ENCODE assay signal across 26 mouse cellular contexts in genomic region chr2:118301041-118301545, GRCm38 (mm10). TPM values are rescaled to one million over a fixed set of nuclear protein-coding genes. Genes with fewer than 3 reads are reported as not detected.
"Had no signal": no experiment of that assay in that cellular context is flagged by ENCODE, and none has a peak within 500 bp of the region (broad histone marks: within the 10 kb centered on the region; RNA-seq: fewer than 3 reads in every experiment).

No protein-coding gene starts in this region.

- H3K9ac ChIP-seq: forebrain, postnatal 0 days; heart, embryonic 12.5 days; hindbrain, embryonic 13.5 days; hindbrain, embryonic 15.5 days; limb, embryonic 12.5 days; liver, embryonic 13.5 days had no signal

- H3K9me3 ChIP-seq: heart, embryonic 10.5 days; heart, embryonic 12.5 days; hindbrain, embryonic 13.5 days; hindbrain, embryonic 15.5 days; limb, embryonic 10.5 days; limb, embryonic 12.5 days; liver, embryonic 13.5 days had no signal

- H3K4me3 ChIP-seq: heart, embryonic 10.5 days; heart, embryonic 12.5 days; hindbrain, embryonic 13.5 days; hindbrain, embryonic 15.5 days; layer of hippocampus, adult 2 months; left cerebral cortex, adult 2 months; limb, embryonic 10.5 days; limb, embryonic 12.5 days; liver, embryonic 13.5 days had no signal

- H3K4me2 ChIP-seq: heart, embryonic 12.5 days; hindbrain, embryonic 13.5 days; hindbrain, embryonic 15.5 days; limb, embryonic 12.5 days; liver, embryonic 11.5 days; liver, embryonic 13.5 days had no signal

- H3K36me3 ChIP-seq: heart, embryonic 10.5 days; heart, embryonic 12.5 days; hindbrain, embryonic 13.5 days; hindbrain, embryonic 15.5 days; limb, embryonic 10.5 days; limb, embryonic 12.5 days; liver, embryonic 13.5 days had no signal

- H3K27me3 ChIP-seq: hindbrain, embryonic 13.5 days; hindbrain, embryonic 15.5 days; limb, embryonic 12.5 days; liver, embryonic 13.5 days had no signal

- H3K27ac ChIP-seq: heart, embryonic 10.5 days; hindbrain, embryonic 13.5 days; hindbrain, embryonic 15.5 days; layer of hippocampus, adult 2 months; left cerebral cortex, adult 2 months; limb, embryonic 10.5 days; limb, embryonic 12.5 days; liver, embryonic 13.5 days had no signal

- DNase-seq: forebrain, postnatal 0 days; gastrocnemius, postnatal 14 days; gastrocnemius, postnatal 36 days; heart, adult 18-20 months; heart, postnatal 10 days; kidney, adult 18-20 months; kidney, adult 9 months; kidney, postnatal 10 days; kidney, postnatal 25 days; kidney, postnatal 4 days; liver; liver, embryonic 13.5 days had no signal

- ATAC-seq: forebrain, postnatal 0 days; intestine, postnatal 0 days had no signal

- H3K4me1 ChIP-seq: heart, embryonic 10.5 days; heart, embryonic 12.5 days; hindbrain, embryonic 15.5 days; limb, embryonic 12.5 days; liver, embryonic 13.5 days had no signal

RNA-seq across cellular contexts. Expression of gene Fsip1, which starts 44.3 kb away (rescaled TPM):
- total RNA-seq: gastrocnemius, adult 18-20 months; gastrocnemius, adult 8-10 months; gastrocnemius, postnatal 14 days; gastrocnemius, postnatal 36 days; heart, adult 18-20 months; heart, adult 8-10 months; heart, postnatal 10 days; heart, postnatal 25 days had no signal
- polyA plus RNA-seq: heart, embryonic 12.5 days had no signal
